Mouse (Mus musculus) embryonic facial prominence, embryonic 12.5 days (tissue): ENCODE measurements around the gene Snx6. TPM values are rescaled to one million over a fixed set of nuclear protein-coding genes. Genes with fewer than 3 reads are reported as not detected.
"Not testable (repeated sequence)": the region's sequence is repeated elsewhere in the genome, so short reads cannot be mapped to it uniquely, and the experiment has no call there.

Experiments
- ATAC-seq: fragments of 200-750 bp; cut with Nextera tagmentation; 2 replicates; pipeline ENCODE4 v1.8.0; 2017; ENCODE audit not compliant: insufficient number of reproducible peaks, insufficient read depth, low FRiP score, low TSS enrichment
- H3K27ac ChIP-seq: fragments of 300-500 bp; sonication (generic); 2 replicates; pipeline ENCODE4 v1.5.1; 2016; ENCODE audit warnings: mild to moderate bottlenecking
- H3K27me3 ChIP-seq: fragments of 300-500 bp; sonication (generic); 2 replicates; pipeline ENCODE4 v1.6.1; 2016; ENCODE audit warnings: mild to moderate bottlenecking, moderate library complexity
- H3K36me3 ChIP-seq: fragments of 300-500 bp; sonication (generic); 2 replicates; pipeline ENCODE4 v1.6.1; 2016; ENCODE audit warnings: mild to moderate bottlenecking
- H3K4me1 ChIP-seq: fragments of 300-500 bp; sonication (generic); 2 replicates; pipeline ENCODE4 v1.6.1; 2016
- H3K4me2 ChIP-seq: fragments of 300-500 bp; sonication (generic); replicated peaks from 2 replicates; pipeline ENCODE4 v1.6.1; 2016; ENCODE audit warnings: mild to moderate bottlenecking, moderate library complexity
- H3K4me3 ChIP-seq: fragments of 300-500 bp; sonication (generic); 2 replicates; pipeline ENCODE4 v1.5.1; 2016; ENCODE audit warnings: mild to moderate bottlenecking
- H3K9ac ChIP-seq: fragments of 300-500 bp; sonication (generic); 2 replicates; pipeline ENCODE4 v1.6.1; 2016; ENCODE audit warnings: mild to moderate bottlenecking, moderate library complexity
- H3K9me3 ChIP-seq: fragments of 300-500 bp; sonication (generic); 2 replicates; pipeline ENCODE4 v1.6.1; 2016; ENCODE audit warnings: mild to moderate bottlenecking, moderate library complexity
- WGBS: fragments of 180-500 bp; shearing (Covaris S2); methylation state at CpG from one replicate; pipeline ENCODE4 v1.1.7; 2016; 5-methylcytosine and 5-hydroxymethylcytosine counted together
- polyA plus RNA-seq: library from polyadenylated mRNA; unstranded; fragments of >200 nt; fragmentation: Nextera tagmentation; extraction: Ambion mirVana; gene quantifications from 2 replicates; pipeline ENCODE4 v1.2.1, GENCODE M21; 2016

Snx6 gene
- polyA plus RNA-seq, 1 experiment from 2014 or later = 229 TPM

DNA sequence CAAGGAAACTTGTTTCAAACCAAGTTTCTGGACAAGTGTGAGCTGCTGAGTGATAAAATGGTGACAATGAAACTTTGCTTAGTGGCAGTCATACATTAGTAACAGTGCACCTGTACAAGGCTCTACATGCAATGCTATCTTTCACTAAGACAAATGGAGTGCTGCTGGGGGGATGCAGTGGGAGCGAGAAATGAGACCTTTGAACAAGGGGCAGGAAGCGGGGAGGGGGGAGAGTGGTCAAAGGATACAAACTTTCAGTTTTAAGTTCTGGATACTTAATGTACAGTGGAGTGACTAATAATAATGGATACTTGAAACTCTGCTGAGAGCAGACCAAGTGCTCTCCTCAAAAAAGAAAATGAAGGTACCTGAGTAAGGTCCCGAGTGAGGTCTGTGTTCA lies 1.1 kb downstream of the Snx6 start:
- H3K9me3 ChIP-seq = no peaks in the 10 kb centered on the region
- no peaks in the 10 kb centered on the region; the same call in 1 of the 2 replicates for H3K36me3 ChIP-seq
- no peak overlapping the region for H3K27ac ChIP-seq
- H3K4me3 ChIP-seq = peak overlapping the region; percentile 97
- ATAC-seq = no peak
- WGBS = 29% methylated on average over 3 of the region's 3 CpGs
- H3K9ac ChIP-seq = peak overlapping the region; percentile 95; the same call in 1 of the 2 replicates
- H3K4me1 ChIP-seq = peaks cover 35% of the 10 kb centered on the region
- no peaks in the 10 kb centered on the region for H3K27me3 ChIP-seq
- peak overlapping the region; percentile 60 for H3K4me2 ChIP-seq

GRCm38 (mm10) chr12:54791465-54791864 lies 4.0 kb downstream of the Snx6 start:
- ATAC-seq = no peak
- no peak overlapping the region for H3K4me3 ChIP-seq
- H3K27me3 ChIP-seq = no peaks in the 10 kb centered on the region
- H3K4me1 ChIP-seq = peaks cover 44% of the 10 kb centered on the region
- H3K36me3 ChIP-seq = peaks cover 5% of the 10 kb centered on the region; the same call in 1 of the 2 replicates
- 78% methylated on average over 8 of the region's 8 CpGs for WGBS
- H3K9ac ChIP-seq = no peak overlapping the region
- H3K4me2 ChIP-seq = no peak overlapping the region
- H3K27ac ChIP-seq = no peak overlapping the region
- no peaks in the 10 kb centered on the region for H3K9me3 ChIP-seq

DNA sequence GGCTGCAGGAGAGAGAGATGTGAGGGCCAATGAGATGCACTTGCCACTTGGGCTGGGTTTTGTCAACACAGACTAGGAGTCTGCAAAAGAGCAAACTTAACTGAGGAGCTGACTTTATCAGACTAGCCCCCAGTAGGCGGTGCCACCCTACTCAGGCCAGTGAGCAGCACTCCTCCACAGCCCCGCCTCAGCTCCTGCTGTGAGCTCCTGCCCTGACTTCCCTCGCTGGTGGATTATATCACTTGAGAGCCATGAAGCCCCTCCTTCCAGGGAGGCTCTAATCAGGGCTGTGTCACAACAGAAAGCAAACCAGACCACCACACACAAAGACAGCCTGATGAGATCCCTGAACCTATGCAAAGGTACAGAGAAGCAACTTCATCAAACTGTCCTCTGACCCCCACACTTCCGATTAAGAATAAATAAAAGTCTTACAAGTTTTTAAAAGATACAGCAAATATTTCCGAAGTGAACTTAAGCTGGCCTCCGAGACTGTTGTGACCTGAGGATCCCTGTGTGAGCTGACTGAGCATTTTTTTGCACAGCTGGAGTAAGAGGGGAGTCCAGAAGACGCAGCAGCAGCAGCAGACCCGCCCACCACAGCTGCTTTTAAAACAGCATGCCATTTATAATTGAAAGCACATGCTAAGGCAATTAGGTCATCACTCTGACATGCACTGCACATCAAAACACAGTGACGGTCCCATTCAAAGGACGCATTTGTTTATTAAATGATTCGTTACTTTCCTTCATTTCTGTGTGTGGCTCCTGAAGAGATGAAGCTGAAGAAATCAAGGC lies 6.0 kb downstream of the Snx6 start:
- WGBS = 11% methylated on average over 11 of the region's 11 CpGs
- peaks cover 8% of the 10 kb centered on the region; the same call in 1 of the 2 replicates for H3K36me3 ChIP-seq
- H3K27me3 ChIP-seq = no peaks in the 10 kb centered on the region
- peaks cover 44% of the 10 kb centered on the region for H3K4me1 ChIP-seq
- ATAC-seq = peak; percentile 68
- H3K9me3 ChIP-seq = no peaks in the 10 kb centered on the region
- H3K27ac ChIP-seq = peak overlapping the region; percentile 67; the same call in 1 of the 2 replicates
- peak overlapping the region; percentile 31 for H3K4me2 ChIP-seq
- H3K4me3 ChIP-seq = 0 out of 2 replicates have a peak overlapping the region, but pooled peaks have one; percentile 0
- H3K9ac ChIP-seq = no peak overlapping the region

DNA sequence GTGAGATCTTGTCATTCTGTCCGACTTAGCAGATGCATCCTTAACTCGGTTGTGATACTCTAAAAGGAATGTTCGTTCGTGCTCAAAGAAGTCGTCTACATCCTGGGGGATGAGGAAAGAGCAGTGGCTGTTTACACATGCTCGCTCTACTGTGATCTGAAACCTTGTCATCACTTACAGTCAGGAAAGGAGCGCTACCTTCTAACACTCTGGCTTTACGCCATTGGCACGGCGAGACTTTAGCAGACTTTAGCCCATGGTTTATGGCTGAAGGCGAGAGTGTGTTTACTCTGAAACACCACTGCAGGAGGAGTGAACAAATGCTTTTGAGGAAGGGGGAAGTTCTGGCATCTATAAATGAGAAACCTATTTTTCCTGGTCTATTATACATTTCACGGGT lies 31.9 kb downstream of the Snx6 start:
- ATAC-seq = no peak
- H3K4me3 ChIP-seq = no peak overlapping the region
- H3K4me1 ChIP-seq = no peaks in the 10 kb centered on the region
- no peak overlapping the region for H3K9ac ChIP-seq
- H3K27ac ChIP-seq = no peak overlapping the region
- no peaks in the 10 kb centered on the region for H3K9me3 ChIP-seq
- 92% methylated on average over 12 of the region's 12 CpGs for WGBS
- H3K4me2 ChIP-seq = no peak overlapping the region
- H3K36me3 ChIP-seq = peaks cover 78% of the 10 kb centered on the region
- H3K27me3 ChIP-seq = no peaks in the 10 kb centered on the region

GRCm38 (mm10) chr12:54760676-54761075 lies 34.8 kb downstream of the Snx6 start:
- Histone ChIP-seq H3K36me3 (peaks cover 69% of the 10 kb centered on the region), H3K27me3 (no peaks in the 10 kb centered on the region), H3K9ac (no peak overlapping the region), H3K9me3 (no peaks in the 10 kb centered on the region), H3K4me2 (no peak overlapping the region), H3K4me1 (no peaks in the 10 kb centered on the region), H3K27ac (no peak overlapping the region), H3K4me3 (no peak overlapping the region)
- ATAC-seq = no peak
- WGBS = 87% methylated on average over 1 of the region's 1 CpGs

DNA sequence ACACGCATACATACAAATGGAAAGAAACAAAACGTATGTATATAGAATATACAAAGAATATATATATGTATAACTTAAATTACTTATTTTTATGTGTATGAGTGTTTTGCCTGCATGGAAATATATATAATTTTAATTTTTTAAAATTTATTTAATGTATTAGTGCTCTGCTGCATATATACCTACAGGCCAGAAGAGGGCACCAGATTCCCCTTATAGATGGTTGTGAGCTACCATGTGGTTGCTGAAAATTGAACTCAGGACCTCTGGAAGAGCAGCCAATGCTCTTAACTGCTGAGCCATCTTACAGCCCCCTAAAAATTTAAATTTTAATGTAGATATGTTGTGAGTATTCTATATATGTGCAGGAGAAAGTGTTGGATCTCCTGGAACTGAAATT lies 36.7 kb downstream of the Snx6 start:
- Histone ChIP-seq H3K4me1 (no peaks in the 10 kb centered on the region), H3K27ac (no peak overlapping the region), H3K9me3 (no peaks in the 10 kb centered on the region), H3K27me3 (no peaks in the 10 kb centered on the region), H3K4me3 (no peak overlapping the region), H3K36me3 (peaks cover 66% of the 10 kb centered on the region), H3K4me2 (no peak overlapping the region), H3K9ac (no peak overlapping the region)
- 95% methylated on average over 2 of the region's 2 CpGs for WGBS
- ATAC-seq = no peak

DNA sequence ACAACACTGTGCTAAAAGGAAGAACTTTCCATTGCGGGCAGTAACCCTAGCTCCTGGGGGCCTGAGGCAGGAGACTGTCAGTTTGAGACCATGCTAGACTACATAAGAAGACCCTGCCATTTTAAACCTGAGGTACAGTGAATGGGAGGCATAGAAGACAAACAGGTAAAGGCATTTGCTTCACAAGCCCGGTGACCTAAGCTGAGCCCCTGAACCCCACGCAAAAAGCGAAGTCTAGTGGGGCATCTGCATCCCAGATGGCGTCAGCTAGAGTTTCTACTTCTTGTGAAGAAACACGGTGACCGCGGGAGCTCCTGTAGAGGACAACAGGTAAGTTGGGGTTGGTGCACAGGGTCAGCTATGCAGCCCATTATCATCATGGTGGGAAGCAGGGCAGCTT lies 46.9 kb downstream of the Snx6 start:
- H3K9me3 ChIP-seq = no peaks in the 10 kb centered on the region
- no peaks in the 10 kb centered on the region for H3K27me3 ChIP-seq
- ATAC-seq = no peak
- H3K4me3 ChIP-seq = no peak overlapping the region
- H3K27ac ChIP-seq = no peak overlapping the region
- no peak overlapping the region for H3K4me2 ChIP-seq
- peaks cover 71% of the 10 kb centered on the region for H3K36me3 ChIP-seq
- no peak overlapping the region for H3K9ac ChIP-seq
- WGBS = 91% methylated on average over 8 of the region's 8 CpGs
- H3K4me1 ChIP-seq = no peaks in the 10 kb centered on the region

DNA sequence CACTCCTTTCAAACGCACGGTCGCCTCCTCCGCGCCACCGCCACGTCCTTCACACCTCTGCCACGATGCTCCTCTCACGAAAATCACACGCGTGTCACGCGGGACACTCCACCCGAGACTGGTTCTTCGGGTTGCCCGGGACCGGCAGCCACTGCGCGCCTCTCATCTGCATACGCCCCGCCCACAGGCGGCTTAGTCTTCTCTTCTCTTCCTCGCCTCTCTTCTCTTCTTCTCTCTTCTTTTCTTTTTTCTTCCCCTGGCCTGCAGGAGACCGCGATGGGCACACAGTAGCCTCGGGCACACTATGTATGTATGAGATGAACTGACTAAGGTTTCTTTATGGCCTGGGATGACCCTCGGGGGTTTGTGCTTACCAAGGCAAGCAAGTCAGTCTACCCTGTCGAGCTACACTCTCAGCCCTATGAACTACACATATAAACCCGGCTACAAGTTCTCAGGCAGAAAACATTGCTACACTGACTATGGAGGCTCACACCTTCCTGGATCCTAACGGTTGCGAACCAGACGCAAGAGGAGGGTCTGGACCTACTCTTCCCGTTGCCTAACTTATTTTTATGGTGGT lies 56.8 kb downstream of the Snx6 start:
- peak; percentile 8; the same call in 1 of the 2 replicates for ATAC-seq
- not testable (repeated sequence) for H3K4me3 ChIP-seq, H3K4me2 ChIP-seq, H3K36me3 ChIP-seq, H3K9me3 ChIP-seq, H3K9ac ChIP-seq, H3K27me3 ChIP-seq, H3K27ac ChIP-seq, H3K4me1 ChIP-seq
- WGBS = 0% methylated on average over 13 of the region's 33 CpGs

- not testable (repeated sequence) for H3K4me3 ChIP-seq, H3K27me3 ChIP-seq, H3K36me3 ChIP-seq, H3K9me3 ChIP-seq, H3K4me1 ChIP-seq, H3K9ac ChIP-seq, H3K27ac ChIP-seq, H3K4me2 ChIP-seq
- WGBS = no CpG with 5 or more reads among the region's 21 CpGs
- peak; percentile 92 for ATAC-seq
These were observed 57.4 kb downstream of the Snx6 start for GRCm38 (mm10) chr12:54737891-54738660.

DNA sequence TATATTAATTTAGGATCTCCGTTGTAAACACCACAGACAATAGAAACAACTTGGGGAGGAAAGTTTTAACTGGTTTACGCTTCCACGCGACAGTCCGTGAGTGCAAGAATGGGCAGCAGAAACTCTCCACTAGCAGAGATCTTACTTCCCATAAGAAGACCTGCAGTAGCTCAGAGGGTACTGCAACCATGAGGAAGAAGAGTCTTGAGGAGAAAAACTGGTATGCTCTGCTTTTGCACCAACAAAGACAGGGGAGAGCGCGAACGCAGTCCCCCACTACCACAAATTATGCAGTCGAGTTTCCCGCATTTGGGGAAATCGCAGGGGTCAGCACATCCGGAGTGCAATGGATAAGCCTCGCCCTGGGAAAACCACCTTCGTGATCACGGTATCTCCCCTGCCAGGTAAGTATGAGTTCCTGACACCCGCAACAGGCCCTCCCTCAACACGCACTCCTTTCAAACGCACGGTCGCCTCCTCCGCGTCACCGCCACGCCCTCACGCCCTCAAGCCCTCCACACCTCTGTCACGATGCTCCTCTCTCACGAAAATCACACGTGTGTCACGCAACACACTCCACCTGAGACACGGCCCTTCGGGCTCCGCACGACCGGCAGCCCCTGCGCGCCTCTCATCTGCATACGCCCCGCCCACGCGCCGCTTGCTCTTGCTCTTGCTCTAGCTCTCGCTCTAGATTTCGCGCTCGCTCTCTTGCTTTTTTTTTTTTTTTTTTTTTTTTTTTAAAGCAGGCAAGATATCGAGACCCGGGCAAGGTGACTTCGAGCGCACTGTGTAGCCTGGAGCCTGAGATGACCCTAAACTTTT lies 61.0 kb downstream of the Snx6 start:
- not testable (repeated sequence) for H3K9me3 ChIP-seq, H3K36me3 ChIP-seq, H3K27ac ChIP-seq, H3K4me2 ChIP-seq, H3K9ac ChIP-seq, H3K27me3 ChIP-seq, H3K4me1 ChIP-seq, H3K4me3 ChIP-seq
- under 1% methylated on average over 11 of the region's 49 CpGs for WGBS
- peak; percentile 65 for ATAC-seq
